Mouse (Mus musculus) CH12.LX (cell line): ENCODE measurements at regions not wholly inside any gene's neighbourhood (a gene's known extent, or its start where the extent isn't known, plus 50 kb on each side); places are given as distances from the start of the nearest gene placed in this dataset.

Source experiments
- DNase-seq: peaks from one replicate; pipeline ENCODE4 v3.0.0-alpha.2; 2013; ENCODE audit errors: extremely low read depth
- H3K27ac ChIP-seq: 2 replicates; pipeline ENCODE4 v1.5.1; 2012; ENCODE audit warnings: low read depth, mild to moderate bottlenecking, control low read depth, moderate library complexity; ENCODE audit not compliant: insufficient read depth
- H3K27me3 ChIP-seq: replicated peaks from 2 replicates; pipeline ENCODE3; 2012; ENCODE audit warnings: inconsistent platforms
- H3K36me3 ChIP-seq, 2 experiments: replicated peaks in 1 of 2; 2 replicates each; pipeline versions ENCODE3 to v1.6.1; 2012; ENCODE audit warnings: inconsistent platforms in 1 of 2, low read length in 1 of 2, mild to moderate bottlenecking in 1 of 2, mixed read lengths in 1 of 2, moderate library complexity in 1 of 2; ENCODE audit not compliant: control insufficient read depth in 1 of 2, insufficient read depth in 1 of 2
- H3K4me1 ChIP-seq, 2 experiments: 2 replicates each; pipeline ENCODE4 v1.6.1; 2012; ENCODE audit warnings: inconsistent platforms in 1 of 2, moderate library complexity in 1 of 2; ENCODE audit not compliant: insufficient read depth in 2 of 2, control insufficient read depth in 1 of 2
- H3K4me2 ChIP-seq: 2 replicates; pipeline ENCODE4 v1.6.1; 2012; ENCODE audit warnings: low read depth, mild to moderate bottlenecking, control low read depth; ENCODE audit not compliant: poor library complexity, insufficient read depth, severe bottlenecking
- H3K4me3 ChIP-seq, 3 experiments: fragments of 150-350 bp in 1 of 3; sonication (generic) in 1 of 3; replicated peaks in 1 of 3; 2 replicates each; pipeline versions ENCODE3 to v1.5.1; 2011 to 2012; ENCODE audit warnings: low read depth in 2 of 3, low read length in 2 of 3, mild to moderate bottlenecking in 2 of 3, moderate library complexity in 2 of 3, control low read depth in 1 of 3, improper control_type of control experiment in 1 of 3, inconsistent platforms in 1 of 3, mixed read lengths in 1 of 3; ENCODE audit not compliant: poor library complexity in 1 of 3
- H3K79me2 ChIP-seq: replicated peaks from 2 replicates; pipeline ENCODE4 v1.6.1; 2012; ENCODE audit warnings: mild to moderate bottlenecking, moderate library complexity; ENCODE audit not compliant: control insufficient read depth, poor library complexity, insufficient read depth, severe bottlenecking; ENCODE audit errors: extremely low read depth
- H3K9ac ChIP-seq: 2 replicates; pipeline ENCODE4 v1.6.1; 2012; ENCODE audit warnings: low read depth, mild to moderate bottlenecking, control low read depth, moderate library complexity; ENCODE audit not compliant: insufficient read depth
- H3K9me3 ChIP-seq: replicated peaks from 2 replicates; pipeline ENCODE3; 2012; ENCODE audit warnings: low read length, inconsistent platforms, mixed read lengths
- BHLHE40 ChIP-seq: IDR thresholded peaks from 2 replicates; pipeline ENCODE4 v1.6.1; 2011; ENCODE audit warnings: mild to moderate bottlenecking, low read depth, low read length, improper control_type of control experiment
- CHD1 ChIP-seq: IDR thresholded peaks from 2 replicates; pipeline ENCODE4 v1.6.1; 2012; ENCODE audit warnings: low read depth, low read length, improper control_type of control experiment, inconsistent platforms
- E2F4 ChIP-seq: IDR thresholded peaks from 2 replicates; pipeline ENCODE4 v1.6.1; 2011; ENCODE audit warnings: low read depth, low read length, improper control_type of control experiment; ENCODE audit not compliant: insufficient replicate concordance
- EP300 ChIP-seq: IDR thresholded peaks from 2 replicates; pipeline ENCODE4 v1.6.1; 2011; ENCODE audit warnings: low read length, improper control_type of control experiment
- HCFC1 ChIP-seq: IDR thresholded peaks from 2 replicates; pipeline ENCODE4 v1.6.1; 2012; ENCODE audit warnings: low read depth, mild to moderate bottlenecking, inconsistent platforms, low read length, improper control_type of control experiment
- JUND ChIP-seq: conservative IDR thresholded peaks from 2 replicates; pipeline ENCODE4 v1.6.1; 2011; ENCODE audit warnings: low read depth, low read length, improper control_type of control experiment
- MAFK ChIP-seq: IDR thresholded peaks from 2 replicates; pipeline ENCODE4 v1.6.1; 2011; ENCODE audit warnings: low read length, improper control_type of control experiment; ENCODE audit not compliant: insufficient replicate concordance
- MAZ ChIP-seq: IDR thresholded peaks from 2 replicates; pipeline ENCODE4 v1.6.1; 2012; ENCODE audit warnings: low read depth, mild to moderate bottlenecking, inconsistent platforms, low read length, improper control_type of control experiment, moderate library complexity
- MEF2A ChIP-seq: IDR thresholded peaks from 2 replicates; pipeline ENCODE4 v1.6.1; 2014; ENCODE audit warnings: low read depth, mild to moderate bottlenecking, inconsistent platforms, low read length, improper control_type of control experiment, borderline replicate concordance
- MYC ChIP-seq: IDR thresholded peaks from 2 replicates; pipeline ENCODE4 v1.6.1; 2011; ENCODE audit warnings: low read depth, mild to moderate bottlenecking, improper control_type of control experiment, low read length
- POLR2AphosphoS2 ChIP-seq: IDR thresholded peaks from 2 replicates; pipeline ENCODE4 v1.6.1; 2011; ENCODE audit warnings: low read depth, low read length, improper control_type of control experiment
- RAD21 ChIP-seq: IDR thresholded peaks from 2 replicates; pipeline ENCODE4 v1.6.1; 2011; ENCODE audit warnings: low read depth, mild to moderate bottlenecking, low read length, improper control_type of control experiment, moderate library complexity
- RCOR1 ChIP-seq: conservative IDR thresholded peaks from 2 replicates; pipeline ENCODE4 v1.6.1; 2012; ENCODE audit warnings: low read depth, mild to moderate bottlenecking, inconsistent platforms, low read length, improper control_type of control experiment
- TBP ChIP-seq: conservative IDR thresholded peaks from 2 replicates; pipeline ENCODE4 v1.6.1; 2011; ENCODE audit warnings: low read depth, low read length, improper control_type of control experiment
- UBTF ChIP-seq: IDR thresholded peaks from 2 replicates; pipeline ENCODE4 v1.6.1; 2012; ENCODE audit warnings: low read depth, mild to moderate bottlenecking, inconsistent platforms, low read length, improper control_type of control experiment, moderate library complexity
- USF1 ChIP-seq: IDR thresholded peaks from 2 replicates; pipeline ENCODE4 v1.6.1; 2014; ENCODE audit warnings: low read depth, mild to moderate bottlenecking, inconsistent platforms, low read length, improper control_type of control experiment
- USF2 ChIP-seq: conservative IDR thresholded peaks from 2 replicates; pipeline ENCODE4 v1.6.1; 2011; ENCODE audit warnings: low read depth, low read length, improper control_type of control experiment
- ZMIZ1 ChIP-seq: IDR thresholded peaks from 2 replicates; pipeline ENCODE4 v1.6.1; 2012; ENCODE audit warnings: low read depth, mild to moderate bottlenecking, inconsistent platforms, low read length, improper control_type of control experiment
- dilution Hi-C: fragments of 300-500 bp; cut with MboI; formaldehyde crosslinking; loops from 2 replicates; pipeline ENCODE4 v1.14.3; 2020; ENCODE audit warnings: low sequenced_read_pairs; ENCODE audit not compliant: extremely low pct_unique_long_range_greater_than_20kb, extremely low pct_ligation_motif_present
- in situ Hi-C: fragments of 300-500 bp; cut with MboI; formaldehyde crosslinking; loops from 3 replicates; pipeline ENCODE4 v1.14.3; 2019; ENCODE audit warnings: low sequenced_read_pairs, low pct_ligation_motif_present, low pct_unique_long_range_greater_than_20kb, mixed read lengths

GRCm38 (mm10) chr4:31672842-31673171, 291.1 kb upstream of the Map3k7 start:
- dilution Hi-C loops (no loop called here), in situ Hi-C loops (no loop called here)

GRCm38 (mm10) chr4:31679007-31679590, 284.8 kb upstream of the Map3k7 start:
- H3K9ac ChIP-seq: no peak overlapping the region
- dilution Hi-C loops: no loop called here

More at GRCm38 (mm10) chr4:31672842-31673171, 291.1 kb upstream of the Map3k7 start:
- Histone ChIP-seq H3K79me2 (no peaks in the 10 kb centered on the region), H3K27me3 (no peaks in the 10 kb centered on the region), H3K9ac (no peak overlapping the region), H3K4me2 (no peak overlapping the region), H3K27ac (no peak overlapping the region), H3K4me3 (no peak overlapping the region), H3K9me3 (no peaks in the 10 kb centered on the region), H3K36me3 (no peaks in the 10 kb centered on the region), H3K4me1 (no peaks in the 10 kb centered on the region)
- no peak for DNase-seq
- TF ChIP-seq RAD21 (no peak), JUND (no peak), MEF2A (no peak), RCOR1 (no peak), USF2 (no peak), MAFK (no peak), USF1 (no peak), POLR2AphosphoS2 (no peak), ZMIZ1 (no peak), E2F4 (no peak), MAZ (no peak), TBP (no peak), CHD1 (no peak), MYC (no peak), UBTF (no peak), HCFC1 (no peak)
- TF ChIP-seq, all 38 proteins: peak for 0

More at GRCm38 (mm10) chr4:31679007-31679590, 284.8 kb upstream of the Map3k7 start:
- H3K79me2 ChIP-seq: no peaks in the 10 kb centered on the region
- H3K27me3 ChIP-seq: no peaks in the 10 kb centered on the region
- in situ Hi-C loops: no loop called here
- H3K4me1 ChIP-seq: peaks cover 0 to 14% of the 10 kb centered on the region in 2 experiments; a peak in 2 of 4 replicates
- TF ChIP-seq BHLHE40 (no peak), E2F4 (no peak), EP300 (no peak)
- H3K4me2 ChIP-seq: no peak overlapping the region
- H3K4me3 ChIP-seq: no peak overlapping the region
- no peak overlapping the region for H3K27ac ChIP-seq
- H3K9me3 ChIP-seq: no peaks in the 10 kb centered on the region
- H3K36me3 ChIP-seq: no peaks in the 10 kb centered on the region
- DNase-seq: no peak
